Mouse (Mus musculus) MEL (cell line): ENCODE results near the gene Zbtb38. TPM values are rescaled to one million over a fixed set of nuclear protein-coding genes. Genes with fewer than 3 reads are reported as not detected.

Experiments used
- DNase-seq: peaks from one replicate; pipeline ENCODE4 v3.0.0; 2011; ENCODE audit warnings: low read depth, low spot score
- H3K27ac ChIP-seq: 2 replicates; pipeline ENCODE4 v1.5.1; 2012; ENCODE audit warnings: low read depth, mild to moderate bottlenecking, control low read depth, low read length, moderate library complexity; ENCODE audit not compliant: control insufficient read depth
- H3K27me3 ChIP-seq, 2 experiments: fragments of 150-350 bp in 1 of 2; sonication (generic) in 1 of 2; 2 replicates each; pipeline ENCODE4 v1.6.1; 2012; ENCODE audit warnings: low read length in 2 of 2, mild to moderate bottlenecking in 2 of 2, improper control_type of control experiment in 1 of 2, moderate library complexity in 1 of 2; ENCODE audit not compliant: insufficient read depth in 2 of 2, control insufficient read depth in 1 of 2
- H3K36me3 ChIP-seq, 2 experiments: 2 replicates each; pipeline ENCODE4 v1.6.1; 2012 to 2014; ENCODE audit warnings: low read length in 2 of 2, improper control_type of control experiment in 1 of 2, inconsistent platforms in 1 of 2, mild to moderate bottlenecking in 1 of 2; ENCODE audit not compliant: insufficient read depth in 2 of 2, control insufficient read depth in 1 of 2
- H3K4me1 ChIP-seq, 2 experiments: fragments of 150-350 bp in 1 of 2; sonication (generic) in 1 of 2; 2 replicates each; pipeline ENCODE4 v1.6.1; 2012; ENCODE audit warnings: low read length in 2 of 2, improper control_type of control experiment in 1 of 2, mild to moderate bottlenecking in 1 of 2; ENCODE audit not compliant: insufficient read depth in 2 of 2, control insufficient read depth in 1 of 2
- H3K4me3 ChIP-seq, 2 experiments: fragments of 150-350 bp in 1 of 2; sonication (generic) in 1 of 2; 2 replicates each; pipeline ENCODE4 v1.5.1; 2012; ENCODE audit warnings: low read depth in 2 of 2, low read length in 2 of 2, mild to moderate bottlenecking in 2 of 2, moderate library complexity in 2 of 2, control low read depth in 1 of 2, improper control_type of control experiment in 1 of 2; ENCODE audit not compliant: control insufficient read depth in 1 of 2, insufficient read depth in 1 of 2
- H3K79me2 ChIP-seq: 2 replicates; pipeline ENCODE4 v1.6.1; 2012; ENCODE audit warnings: mild to moderate bottlenecking, low read length, moderate library complexity; ENCODE audit not compliant: control insufficient read depth, poor library complexity, insufficient read depth
- H3K9ac ChIP-seq: 2 replicates; pipeline ENCODE4 v1.6.1; 2012; ENCODE audit warnings: low read depth, mild to moderate bottlenecking, control low read depth, low read length, moderate library complexity; ENCODE audit not compliant: control insufficient read depth, poor library complexity, severe bottlenecking
- H3K9me3 ChIP-seq: fragments of 150-350 bp; sonication (generic); replicated peaks from 2 replicates; pipeline ENCODE4 v1.6.1; 2012; ENCODE audit warnings: mild to moderate bottlenecking, low read length, improper control_type of control experiment, moderate library complexity; ENCODE audit not compliant: insufficient read depth
- BHLHE40 ChIP-seq: IDR thresholded peaks from 2 replicates; pipeline ENCODE4 v1.6.1; 2012; ENCODE audit warnings: low read depth, mild to moderate bottlenecking, inconsistent platforms, low read length, improper control_type of control experiment, borderline replicate concordance
- CHD1 ChIP-seq: IDR thresholded peaks from 2 replicates; pipeline ENCODE4 v1.6.1; 2012; ENCODE audit warnings: low read depth, mild to moderate bottlenecking, inconsistent platforms, low read length, improper control_type of control experiment
- CHD2 ChIP-seq: IDR thresholded peaks from 2 replicates; pipeline ENCODE4 v1.6.1; 2011; ENCODE audit warnings: low read length, improper control_type of control experiment
- CTCF ChIP-seq, 3 experiments: IDR thresholded peaks in 2 of 3; conservative IDR thresholded peaks in 1 of 3; 2 replicates each; pipeline ENCODE4 v1.5.1; 2011 to 2012; ENCODE audit warnings: low read length in 3 of 3, low read depth in 2 of 3, mild to moderate bottlenecking in 2 of 3, improper control_type of control experiment in 1 of 3, inconsistent platforms in 1 of 3, mixed read lengths in 1 of 3, moderate library complexity in 1 of 3; ENCODE audit not compliant: control insufficient read depth in 1 of 3, insufficient read depth in 1 of 3, poor library complexity in 1 of 3, severe bottlenecking in 1 of 3
- ELF1 ChIP-seq: IDR thresholded peaks from 2 replicates; pipeline ENCODE4 v1.6.1; 2014; ENCODE audit warnings: low read depth, mild to moderate bottlenecking, inconsistent platforms, low read length, improper control_type of control experiment, moderate library complexity
- EP300 ChIP-seq, 2 experiments: IDR thresholded peaks; 2 replicates each; pipeline ENCODE4 v1.6.1; 2011; ENCODE audit warnings: improper control_type of control experiment in 2 of 2, low read length in 2 of 2, low read depth in 1 of 2, mild to moderate bottlenecking in 1 of 2
- ETS1 ChIP-seq: IDR thresholded peaks from 2 replicates; pipeline ENCODE4 v1.6.1; 2012; ENCODE audit warnings: low read depth, mild to moderate bottlenecking, inconsistent platforms, low read length, improper control_type of control experiment, moderate library complexity
- GABPA ChIP-seq: IDR thresholded peaks from 2 replicates; pipeline ENCODE4 v1.6.1; 2012; ENCODE audit warnings: low read depth, mild to moderate bottlenecking, inconsistent platforms, low read length, improper control_type of control experiment, moderate library complexity
- GATA1 ChIP-seq: IDR thresholded peaks from 2 replicates; pipeline ENCODE4 v1.6.1; 2011; ENCODE audit warnings: low read depth, low read length, improper control_type of control experiment
- HCFC1 ChIP-seq: IDR thresholded peaks from 2 replicates; pipeline ENCODE4 v1.6.1; 2012; ENCODE audit warnings: low read depth, mild to moderate bottlenecking, inconsistent platforms, low read length, improper control_type of control experiment, moderate library complexity
- MAZ ChIP-seq: IDR thresholded peaks from 2 replicates; pipeline ENCODE4 v1.6.1; 2012; ENCODE audit warnings: low read depth, mild to moderate bottlenecking, inconsistent platforms, low read length, improper control_type of control experiment
- MXI1 ChIP-seq: IDR thresholded peaks from 2 replicates; pipeline ENCODE4 v1.6.1; 2011; ENCODE audit warnings: mild to moderate bottlenecking, low read depth, low read length, improper control_type of control experiment
- MYB ChIP-seq: IDR thresholded peaks from 2 replicates; pipeline ENCODE4 v1.6.1; 2011; ENCODE audit warnings: mild to moderate bottlenecking, low read depth, low read length, improper control_type of control experiment
- NELFE ChIP-seq: IDR thresholded peaks from 2 replicates; pipeline ENCODE4 v1.6.1; 2011; ENCODE audit warnings: low read depth, low read length, improper control_type of control experiment
- POLR2A ChIP-seq, 2 experiments: IDR thresholded peaks; 2 replicates each; pipeline ENCODE4 v1.6.1; 2011 to 2012; ENCODE audit warnings: low read length in 2 of 2, mild to moderate bottlenecking in 2 of 2, control low read depth in 1 of 2, improper control_type of control experiment in 1 of 2, low read depth in 1 of 2, moderate library complexity in 1 of 2; ENCODE audit not compliant: control insufficient read depth in 1 of 2, insufficient read depth in 1 of 2, poor library complexity in 1 of 2
- POLR2AphosphoS2 ChIP-seq: IDR thresholded peaks from 2 replicates; pipeline ENCODE4 v1.6.1; 2011; ENCODE audit warnings: low read length, improper control_type of control experiment
- RAD21 ChIP-seq: IDR thresholded peaks from 2 replicates; pipeline ENCODE4 v1.6.1; 2011; ENCODE audit warnings: mild to moderate bottlenecking, low read depth, low read length, improper control_type of control experiment
- RCOR1 ChIP-seq: IDR thresholded peaks from 2 replicates; pipeline ENCODE4 v1.6.1; 2012; ENCODE audit warnings: low read depth, mild to moderate bottlenecking, inconsistent platforms, low read length, improper control_type of control experiment
- SIN3A ChIP-seq: IDR thresholded peaks from 2 replicates; pipeline ENCODE4 v1.6.1; 2012; ENCODE audit warnings: low read length, improper control_type of control experiment, inconsistent platforms
- SMC3 ChIP-seq: IDR thresholded peaks from 2 replicates; pipeline ENCODE4 v1.6.1; 2011; ENCODE audit warnings: low read depth, low read length, improper control_type of control experiment
- TAL1 ChIP-seq: IDR thresholded peaks from 2 replicates; pipeline ENCODE4 v1.6.1; 2012; ENCODE audit warnings: mild to moderate bottlenecking, inconsistent platforms, low read length, moderate library complexity, mixed read lengths
- TBP ChIP-seq: IDR thresholded peaks from 2 replicates; pipeline ENCODE4 v1.8.0; 2011; ENCODE audit warnings: low read depth, low read length, improper control_type of control experiment
- TCF12 ChIP-seq: IDR thresholded peaks from 2 replicates; pipeline ENCODE4 v1.6.1; 2014; ENCODE audit warnings: low read depth, mild to moderate bottlenecking, inconsistent platforms, low read length, improper control_type of control experiment, moderate library complexity
- USF1 ChIP-seq: IDR thresholded peaks from 2 replicates; pipeline ENCODE4 v1.6.1; 2014; ENCODE audit warnings: low read depth, mild to moderate bottlenecking, inconsistent platforms, low read length, improper control_type of control experiment, moderate library complexity
- ZC3H11A ChIP-seq: IDR thresholded peaks from 2 replicates; pipeline ENCODE4 v1.6.1; 2012; ENCODE audit warnings: low read depth, mild to moderate bottlenecking, inconsistent platforms, low read length, improper control_type of control experiment
- ZKSCAN1 ChIP-seq: IDR thresholded peaks from 2 replicates; pipeline ENCODE4 v1.6.1; 2012; ENCODE audit warnings: low read depth, mild to moderate bottlenecking, inconsistent platforms, low read length, improper control_type of control experiment, moderate library complexity
- polyA plus RNA-seq, 2 experiments: library from polyadenylated mRNA; stranded (reverse) in 1 of 2; unstranded in 1 of 2; fragments of >175 nt in 1 of 2; fragments of >200 nt in 1 of 2; gene quantifications; 2 replicates each; pipeline versions ENCODE4 v1.2.1 to v1.2.4; 2012; ENCODE audit warnings: low replicate concordance in 2 of 2, low read depth in 1 of 2; ENCODE audit not compliant: insufficient read length in 2 of 2, insufficient read depth in 1 of 2, missing spikeins in 1 of 2
- total RNA-seq: library from RNA; depleted of rRNA; stranded (reverse); fragments of 300-350 nt; gene quantifications from 2 replicates; pipeline ENCODE4 v1.2.3, GENCODE M21; 2012

Gene Zbtb38
- total and polyA plus RNA-seq, 3 experiments = 10.9 to 65.0 (median 12.2) TPM

GRCm38 (mm10) chr9:96639451-96639850, 113.2 kb downstream of the Zbtb38 start:
- Histone ChIP-seq H3K79me2 (no peaks in the 10 kb centered on the region), H3K36me3 (peaks cover 0 to 39% of the 10 kb centered on the region in 2 experiments; a peak in 2 of 4 replicates), H3K9ac (peak overlapping the region; percentile 16; the same call in 1 of the 2 replicates), H3K27me3 (no peaks in the 10 kb centered on the region), H3K27ac (peak overlapping the region; percentile 99), H3K4me3 (no peak overlapping the region), H3K9me3 (no peaks in the 10 kb centered on the region), H3K4me1 (peaks cover 23 to 45% of the 10 kb centered on the region in 2 experiments)
- no peak for DNase-seq
- TF ChIP-seq USF1 = no peak
- peak in 1 of 2 experiments; percentile 39; a peak in 1 of 4 replicates for TF ChIP-seq POLR2A (IDR thresholded peaks at IDR 0.05; ENCODE audit: control insufficient read depth in 1 of 2, insufficient read depth in 1 of 2, low read depth in 1 of 2, low read length in 2 of 2, poor library complexity in 1 of 2)

- TF ChIP-seq RAD21 (no peak), MYB (peak; percentile 45; the same call in 1 of the 2 replicates)
- H3K36me3 ChIP-seq = peaks cover 0 to 43% of the 10 kb centered on the region in 2 experiments; a peak in 2 of 4 replicates
- H3K79me2 ChIP-seq = no peaks in the 10 kb centered on the region
- peak; percentile 46 for DNase-seq
- no peaks in the 10 kb centered on the region for H3K9me3 ChIP-seq
- H3K9ac ChIP-seq = peak overlapping the region; percentile 68
- H3K4me3 ChIP-seq = peak overlapping the region in 1 of 2 experiments; percentile 37; a peak in 1 of 4 replicates
- peak overlapping the region; percentile 99 for H3K27ac ChIP-seq
- no peaks in the 10 kb centered on the region for H3K27me3 ChIP-seq
- peaks cover 26 to 53% of the 10 kb centered on the region in 2 experiments for H3K4me1 ChIP-seq
Observed at GRCm38 (mm10) chr9:96638508-96638907, 114.1 kb downstream of the Zbtb38 start.

DNA sequence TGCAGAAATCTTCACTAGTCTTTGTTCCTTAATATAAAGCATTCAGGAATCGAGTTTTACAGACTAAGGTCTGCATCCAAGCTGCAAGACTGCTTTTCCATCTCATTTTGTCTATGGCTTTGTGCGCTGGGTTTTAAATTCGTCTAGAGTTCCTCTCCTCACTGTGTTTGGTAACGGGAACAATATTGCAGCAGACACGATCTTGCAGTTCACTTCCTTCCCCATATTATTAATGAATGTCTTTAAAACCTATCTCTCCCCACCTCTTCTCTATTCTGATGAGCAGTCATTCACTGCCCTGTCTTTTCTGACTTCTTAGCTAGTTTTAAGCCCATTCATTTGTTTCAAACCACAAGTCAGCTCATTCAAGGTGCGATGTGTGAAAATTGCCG, 115.5 kb downstream of the Zbtb38 start:
- peak overlapping the region; percentile 99 for H3K27ac ChIP-seq
- peak overlapping the region; percentile 72 for H3K9ac ChIP-seq
- H3K79me2 ChIP-seq = no peaks in the 10 kb centered on the region
- H3K4me1 ChIP-seq = peaks cover 26 to 62% of the 10 kb centered on the region in 2 experiments
- H3K9me3 ChIP-seq = no peaks in the 10 kb centered on the region
- H3K36me3 ChIP-seq = peaks cover 0 to 43% of the 10 kb centered on the region in 2 experiments; a peak in 2 of 4 replicates
- peak; percentile 85 for DNase-seq
- peak overlapping the region; percentile 32 to 36 for H3K4me3 ChIP-seq
- H3K27me3 ChIP-seq = no peaks in the 10 kb centered on the region
- TF ChIP-seq CHD1 (peak; percentile 89; the same call in 1 of the 2 replicates), CHD2 (no peak), TBP (peak; percentile 86), MAZ (no peak), RAD21 (no peak), ELF1 (no peak), SIN3A (peak; percentile 55), RCOR1 (no peak), ZC3H11A (peak; percentile 51), MXI1 (0 out of 2 replicates have a peak, but pooled peaks have one; percentile 49), SMC3 (no peak), NELFE (peak; percentile 46; the same call in 1 of the 2 replicates), CTCF (IDR thresholded peaks at IDR 0.05 in 2 of 3, conservative IDR thresholded peaks at IDR 0.05 in 1 of 3; ENCODE audit: control insufficient read depth in 1 of 3, insufficient read depth in 1 of 3, low read depth in 2 of 3, low read length in 3 of 3, poor library complexity in 1 of 3, severe bottlenecking in 1 of 3) (no peak), TAL1 (no peak), TCF12 (0 out of 2 replicates have a peak, but pooled peaks have one; percentile 22), POLR2AphosphoS2 (no peak; the same call in 1 of the 2 replicates), HCFC1 (peak; percentile 53), POLR2A (IDR thresholded peaks at IDR 0.05; ENCODE audit: control insufficient read depth in 1 of 2, insufficient read depth in 1 of 2, low read depth in 1 of 2, low read length in 2 of 2, poor library complexity in 1 of 2) (peak in 1 of 2 experiments; percentile 35; a peak in 1 of 4 replicates), BHLHE40 (no peak), ZKSCAN1 (no peak), GABPA (no peak), ETS1 (peak; percentile 66; the same call in 1 of the 2 replicates), GATA1 (peak; percentile 42; the same call in 1 of the 2 replicates), EP300 (IDR thresholded peaks at IDR 0.05; ENCODE audit: low read depth in 1 of 2, low read length in 2 of 2) (peak; percentile 50 to 66; a peak in 3 of 4 replicates)
